Mouse (Mus musculus): ENCODE measurements around the gene Wdr13.

DNA sequence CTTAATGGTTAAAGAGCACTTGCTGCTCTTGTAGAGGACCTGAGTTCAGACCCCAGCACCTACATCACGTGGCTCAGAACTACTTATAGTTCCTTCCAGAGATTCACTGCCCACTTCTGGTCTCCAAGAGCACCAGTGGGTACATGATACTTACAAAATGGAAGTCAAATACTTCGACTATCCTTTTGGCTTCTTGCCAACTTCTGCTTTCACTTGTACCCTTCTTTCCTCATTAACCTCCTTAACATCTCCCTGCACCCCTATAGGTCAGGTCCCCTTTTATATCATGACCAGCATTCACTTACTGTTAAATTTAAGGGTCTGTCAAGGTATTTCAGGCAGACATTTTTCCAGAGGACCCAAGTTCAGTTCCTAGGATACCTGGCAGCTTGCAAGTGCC, 3.2 kb upstream of the Wdr13 start:
- TF ChIP-seq CTCF (IDR thresholded peaks at IDR 0.05) (no peak), EP300 (IDR thresholded peaks at IDR 0.05) (no peak)
